Mouse (Mus musculus) megakaryocyte progenitor cell, adult 5-6 weeks (primary cell): ENCODE measurements around the gene Uqcrh. TPM values are rescaled to one million over a fixed set of nuclear protein-coding genes. Genes with fewer than 3 reads are reported as not detected.

Experiments
- ATAC-seq: replicated peaks from 2 replicates; pipeline ENCODE4 v1.8.0; 2016; ENCODE audit warnings: mild to moderate bottlenecking, moderate TSS enrichment, inconsistent platforms; ENCODE audit not compliant: poor library complexity
- total RNA-seq, 2 experiments: library from RNA; stranded (forward) in 1 of 2; stranded (reverse) in 1 of 2; fragments of 157-497, 149-512 nt in 1 of 2; fragments of 200-1000 nt in 1 of 2; gene quantifications; 2 replicates each; pipeline versions ENCODE4 v1.2.3 to v1.2.4; 2015 to 2017

The Uqcrh gene
- total RNA-seq (2015) (497 and 547 TPM in 2 replicates), total RNA-seq (2017) (395 and 400 TPM in 2 replicates)

GRCm38 (mm10) chr4:116074861-116075620 lies at the start of gene Uqcrh, which contains the start of gene Lrrc41:
Uqcrh (minus strand) TSS chr4:116075071.
Lrrc41 (plus strand) TSS chr4:116075269.
- peak; percentile 74 for ATAC-seq

DNA sequence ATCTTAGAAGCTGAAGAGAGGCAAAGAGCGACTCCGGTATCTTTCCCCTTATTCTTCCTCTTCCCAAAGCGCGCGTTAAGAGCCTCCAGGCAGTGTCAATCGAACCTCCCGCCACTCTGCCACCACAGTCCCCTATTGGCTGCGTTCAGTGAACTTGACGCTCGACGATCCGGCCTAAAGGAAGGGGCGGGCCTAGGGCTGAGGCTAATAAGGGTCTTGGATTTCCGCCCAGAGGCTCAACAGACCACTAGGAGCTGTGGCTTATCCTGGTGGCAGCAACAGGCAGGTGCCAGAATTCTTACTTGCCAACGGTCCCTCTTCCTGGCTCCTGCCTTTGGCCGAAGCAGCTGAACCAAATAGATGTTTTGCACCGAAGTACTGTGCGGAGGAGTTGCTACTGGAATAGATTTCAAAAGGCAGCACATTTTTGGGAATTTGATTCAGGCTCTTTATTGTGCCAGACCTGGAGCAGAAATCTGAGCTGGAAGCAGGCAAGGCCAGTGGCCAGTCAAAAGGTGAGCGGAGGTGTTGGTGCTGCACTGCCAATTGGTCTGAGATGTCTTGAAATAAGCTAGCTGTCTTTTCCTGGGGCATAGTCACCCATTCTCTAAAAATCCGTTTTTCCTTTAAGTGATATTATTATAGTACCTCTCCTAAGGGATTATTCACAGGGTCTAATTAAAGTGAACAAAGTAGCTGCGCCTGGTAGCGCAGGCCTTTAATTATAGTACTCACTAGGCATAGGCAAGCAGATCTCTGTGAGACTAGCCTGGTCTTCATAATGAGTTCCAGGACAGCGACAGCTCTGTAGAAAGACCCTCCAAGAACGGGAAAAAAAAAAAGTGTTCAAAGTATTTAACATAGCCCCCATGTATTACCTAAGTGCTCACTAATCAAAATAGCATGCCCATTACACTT lies 49.0 kb upstream of the Uqcrh start, which contains the start of the genes Rad54l and Pomgnt1:
Rad54l (minus strand) TSS at position 89 of the 918 bp plus-strand sequence.
Pomgnt1 (plus strand) TSS at position 239 of the 918 bp plus-strand sequence.
- peak; percentile 96 for ATAC-seq

- ATAC-seq, result peak; percentile 54
Measured at GRCm38 (mm10) chr4:116122762-116123161, 47.9 kb upstream of the Uqcrh start.

DNA sequence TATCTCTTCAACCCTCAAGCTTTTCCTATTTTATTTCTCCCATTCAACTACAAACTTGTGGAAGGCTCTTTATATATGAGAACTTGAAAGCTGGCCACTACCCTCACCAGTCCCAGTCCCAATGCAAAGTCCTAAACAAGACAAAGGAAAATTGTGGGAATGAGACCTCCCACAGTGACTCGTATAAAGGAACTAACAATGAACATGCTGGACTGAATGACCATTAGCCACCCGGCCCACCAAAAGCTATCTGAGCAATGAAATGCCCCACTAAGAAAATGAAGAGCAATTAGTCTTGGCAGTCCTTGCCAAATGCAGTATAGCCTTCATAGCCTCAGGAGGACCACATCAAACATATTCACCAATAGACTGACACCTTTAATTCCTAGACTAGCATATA lies 36.6 kb upstream of the Uqcrh start:
- no peak for ATAC-seq

DNA sequence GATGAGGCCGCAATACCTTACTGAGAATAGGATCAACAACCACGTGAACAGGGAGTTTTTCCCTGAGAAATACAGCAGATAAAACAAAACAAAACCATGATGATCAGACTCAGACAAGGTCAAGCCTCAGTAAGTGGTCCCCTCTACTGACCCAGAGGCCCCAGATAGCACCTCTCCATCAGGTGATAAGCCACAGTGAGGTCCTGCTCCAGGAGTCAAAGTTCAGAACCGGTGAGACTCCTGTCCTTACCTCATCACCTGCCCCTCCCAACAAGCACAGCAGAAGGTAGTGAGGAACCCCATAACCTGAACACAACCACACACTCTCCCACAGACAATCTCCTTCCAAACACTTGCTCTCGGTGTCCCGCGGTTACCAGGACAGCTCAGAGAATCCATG lies 35.8 kb upstream of the Uqcrh start:
- no peak for ATAC-seq

GRCm38 (mm10) chr4:116105278-116105677 lies 30.4 kb upstream of the Uqcrh start:
- ATAC-seq, result no peak

DNA sequence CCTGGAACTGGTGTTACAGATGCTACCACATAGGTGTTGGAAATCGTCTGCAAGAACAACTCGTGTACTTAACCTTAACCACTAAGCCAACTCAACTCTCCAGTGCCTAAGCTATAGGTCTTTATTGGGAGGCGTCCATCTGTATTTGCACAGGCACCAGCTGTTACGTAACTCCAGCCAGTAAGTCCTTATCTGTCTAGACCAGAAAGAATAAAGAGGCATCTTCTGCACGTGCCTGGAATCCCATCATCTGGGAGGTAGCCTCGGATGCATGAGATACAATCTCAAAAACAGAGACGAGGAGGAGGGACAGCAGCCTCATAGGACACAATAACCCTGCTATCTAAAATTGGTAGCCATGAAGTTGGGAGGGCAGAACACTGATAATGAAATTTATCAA lies 26.1 kb upstream of the Uqcrh start:
- ATAC-seq, result peak; percentile 93

- no peak for ATAC-seq
Measured at GRCm38 (mm10) chr4:116097211-116097610, 22.3 kb upstream of the Uqcrh start.

DNA sequence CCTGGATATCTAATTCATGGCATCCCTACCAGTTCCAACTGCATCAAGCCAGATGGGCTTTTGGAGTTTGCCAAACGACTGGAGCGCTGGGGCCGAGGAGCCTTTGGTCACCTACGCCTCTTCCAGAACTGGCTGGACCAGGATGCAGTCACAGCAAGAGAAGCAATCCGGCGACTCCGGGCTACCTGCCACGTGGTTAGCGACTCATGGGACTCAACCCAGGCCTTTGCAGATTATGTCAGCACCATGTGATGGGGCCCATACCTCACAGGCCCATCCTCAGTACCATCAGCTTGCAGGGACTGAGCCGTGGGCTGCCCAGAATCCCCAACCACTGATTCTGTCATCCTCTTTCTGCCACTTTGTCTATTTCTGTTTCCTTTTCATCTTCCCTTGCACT lies 21.4 kb upstream of the Uqcrh start:
- no peak for ATAC-seq

DNA sequence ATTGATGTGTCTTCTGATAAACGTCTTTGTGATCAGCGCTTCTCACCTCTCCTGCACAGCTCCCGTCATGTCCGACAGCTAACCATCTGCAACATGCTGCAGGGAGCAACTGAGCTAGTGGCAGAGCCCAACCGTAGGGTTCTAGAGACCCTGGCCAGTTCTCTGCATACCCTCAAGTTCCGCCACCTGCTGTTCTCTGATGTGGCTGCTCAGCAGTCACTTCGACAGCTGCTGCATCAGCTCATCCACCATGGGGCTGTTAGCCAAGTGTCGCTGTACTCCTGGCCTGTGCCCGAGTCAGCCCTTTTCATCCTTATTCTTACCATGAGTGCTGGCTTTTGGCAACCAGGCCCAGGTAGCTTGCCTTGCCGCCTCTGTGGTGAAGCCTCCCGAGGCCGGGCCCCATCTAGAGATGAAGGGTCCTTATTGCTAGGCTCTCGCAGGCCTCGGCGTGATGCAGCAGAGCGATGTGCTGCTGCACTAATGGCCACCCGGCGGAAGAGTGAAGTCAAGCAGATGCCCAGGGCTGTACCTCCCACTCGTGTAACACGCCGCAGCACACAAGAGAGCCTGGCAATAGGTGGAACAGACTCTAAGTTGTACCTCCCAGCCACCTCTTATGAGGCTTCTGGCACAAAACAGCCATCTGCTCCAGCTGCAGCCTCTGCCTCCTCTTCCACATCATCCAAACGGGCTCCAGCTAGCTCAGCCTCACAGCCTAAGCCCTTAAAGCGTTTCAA lies 13.8 kb upstream of the Uqcrh start:
- no peak for ATAC-seq

GRCm38 (mm10) chr4:116077240-116078095 lies 2.6 kb upstream of the Uqcrh start:
- no peak for ATAC-seq

- ATAC-seq, result peak; percentile 18
Measured at GRCm38 (mm10) chr4:116076369-116077231, 1.7 kb upstream of the Uqcrh start.

GRCm38 (mm10) chr4:116075631-116076368 lies 929 bp upstream of the Uqcrh start:
- ATAC-seq, result peak; percentile 35

DNA sequence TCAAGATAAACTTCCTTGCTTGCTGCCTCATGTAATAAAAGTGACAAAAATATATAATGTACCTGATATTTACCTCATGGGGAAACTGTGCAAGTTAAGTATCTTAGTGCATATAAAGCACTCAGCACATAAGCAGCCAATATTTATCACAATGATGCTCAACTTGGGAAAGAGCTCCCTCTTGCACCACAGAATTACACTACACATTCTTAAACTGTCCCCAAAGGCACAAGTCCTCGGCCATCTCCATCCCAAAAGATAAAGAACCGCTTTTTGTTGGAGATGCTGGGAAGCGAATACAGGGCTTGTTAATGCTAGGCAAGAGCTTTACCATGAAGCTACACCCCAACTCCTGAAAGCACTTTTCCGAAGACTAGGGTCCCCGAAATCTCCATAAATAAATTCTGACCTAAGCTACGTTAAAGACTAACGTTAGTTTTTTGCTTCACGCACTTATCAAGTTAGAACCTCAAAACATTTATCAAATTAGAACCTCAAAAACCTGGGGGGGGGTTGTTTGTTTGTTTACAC lies 661 bp downstream of the Uqcrh start:
- peak; percentile 24; the same call in 1 of the 2 replicates for ATAC-seq

DNA sequence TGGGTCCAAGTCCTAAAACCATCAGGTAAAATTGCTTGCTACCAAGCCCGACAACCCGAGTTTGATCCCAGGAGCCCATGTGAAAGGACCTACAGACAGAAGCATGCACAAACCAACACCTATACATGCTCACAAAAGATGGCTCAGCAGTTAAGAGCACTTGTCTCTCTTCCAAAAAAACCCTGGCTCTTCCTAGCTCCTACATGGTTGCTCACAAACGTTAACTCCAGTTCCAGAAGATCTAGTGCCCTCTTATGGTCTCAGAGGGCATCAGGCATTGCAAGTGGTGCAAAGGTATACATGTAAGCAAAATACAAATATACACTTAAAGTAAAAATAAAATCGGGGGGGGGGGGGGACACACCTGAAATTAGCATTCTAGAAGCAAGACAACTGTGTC lies 1.7 kb downstream of the Uqcrh start:
- ATAC-seq, result no peak

GRCm38 (mm10) chr4:116070116-116070515 lies 4.8 kb downstream of the Uqcrh start:
- no peak for ATAC-seq

DNA sequence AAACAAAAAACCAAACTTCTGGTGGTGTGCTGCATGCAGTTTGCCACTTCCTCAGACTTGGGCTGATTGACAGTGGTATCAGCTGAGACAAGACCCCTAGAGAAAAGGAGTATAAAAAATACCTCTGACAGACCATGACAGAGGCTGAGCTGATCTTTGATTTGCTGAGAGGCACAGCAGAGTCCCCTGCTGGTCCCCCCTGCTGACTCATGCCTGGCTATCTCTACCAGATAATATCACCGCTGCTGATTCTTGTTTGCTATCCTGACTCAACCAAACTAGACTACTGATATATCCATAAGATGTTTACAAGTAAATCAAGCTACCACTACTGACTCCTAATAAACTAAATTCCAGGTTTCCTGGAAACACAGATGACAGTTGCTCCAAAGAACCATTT lies 11.0 kb downstream of the Uqcrh start:
- peak; percentile 48 for ATAC-seq
